Mouse (Mus musculus): Measurements from ENCODE around the gene Ngrn.

- TF ChIP-seq POLR2A (IDR thresholded peaks at IDR 0.05; ENCODE audit: borderline replicate concordance, low read depth, low read length): no peak
- TF ChIP-seq CTCF (IDR thresholded peaks at IDR 0.05; ENCODE audit: low read depth, low read length): no peak
These were observed 38.6 kb downstream of the Ngrn start for GRCm38 (mm10) chr7:80299568-80299967.
